Mouse (Mus musculus): ENCODE results near the gene Anxa5. TPM values are rescaled to one million over a fixed set of nuclear protein-coding genes. Genes with fewer than 3 reads are reported as not detected.

Gene Anxa5
- total and polyA plus RNA-seq, 2 experiments from 2014 or later = 41.2 to 47.2 TPM

- no peak overlapping the region for H3K4me3 ChIP-seq (ENCODE audit: low read depth, low read length)
- H3K36me3 ChIP-seq (ENCODE audit: insufficient read depth) = no peaks in the 10 kb centered on the region
- H3K4me1 ChIP-seq (ENCODE audit: insufficient read depth) = no peaks in the 10 kb centered on the region
- H3K27ac ChIP-seq (ENCODE audit: low read depth, low read length) = no peak overlapping the region
- H3K9me3 ChIP-seq (ENCODE audit: low read length) = no peaks in the 10 kb centered on the region
- DNase-seq (no peak), ATAC-seq (no peak)
- WGBS = 92% methylated on average over 6 of the region's 6 CpGs
- no peak overlapping the region for H3K4me2 ChIP-seq (ENCODE audit: low read depth)
- H3K9ac ChIP-seq = no peak overlapping the region
- no peak for TF ChIP-seq CTCF (IDR thresholded peaks at IDR 0.05; ENCODE audit: low read depth)
- no peaks in the 10 kb centered on the region for H3K27me3 ChIP-seq (ENCODE audit: insufficient read depth, low read length)
Observed at GRCm38 (mm10) chr3:36488899-36489589, 13.3 kb upstream of the Anxa5 start.

DNA sequence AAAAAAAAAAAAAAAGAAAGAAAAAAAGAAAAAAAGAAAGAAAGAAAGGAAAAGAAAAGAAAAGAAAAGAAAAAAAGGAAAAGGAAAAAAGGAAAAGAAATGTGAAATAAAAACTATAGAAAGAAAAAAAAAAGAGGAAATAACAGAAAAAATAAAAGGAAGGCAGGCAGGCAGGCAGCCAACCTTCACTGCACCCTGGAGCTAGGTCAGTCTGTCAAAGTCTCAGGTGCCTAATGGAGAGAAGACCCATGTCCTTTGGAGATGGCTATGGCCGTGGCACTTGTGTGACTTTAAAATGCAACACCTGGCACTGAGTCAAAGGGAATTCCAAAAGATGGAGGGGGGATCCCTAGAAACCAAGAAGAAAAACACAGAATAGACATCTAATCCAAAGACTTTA is 12.7 kb upstream of the Anxa5 start:
- ATAC-seq (no peak), DNase-seq (no peak)
- H3K27me3 ChIP-seq (ENCODE audit: insufficient read depth, low read length) = no peaks in the 10 kb centered on the region
- TF ChIP-seq CTCF (IDR thresholded peaks at IDR 0.05; ENCODE audit: low read depth) = no peak
- H3K4me2 ChIP-seq (ENCODE audit: low read depth) = no peak overlapping the region
- no peak overlapping the region for H3K9ac ChIP-seq
- H3K9me3 ChIP-seq (ENCODE audit: low read length) = no peaks in the 10 kb centered on the region
- no peak overlapping the region for H3K4me3 ChIP-seq (ENCODE audit: low read depth, low read length)
- H3K36me3 ChIP-seq (ENCODE audit: insufficient read depth) = no peaks in the 10 kb centered on the region
- no peak overlapping the region for H3K27ac ChIP-seq (ENCODE audit: low read depth, low read length)
- no peaks in the 10 kb centered on the region for H3K4me1 ChIP-seq (ENCODE audit: insufficient read depth)
- WGBS = 27% methylated on average over 1 of the region's 1 CpGs

DNA sequence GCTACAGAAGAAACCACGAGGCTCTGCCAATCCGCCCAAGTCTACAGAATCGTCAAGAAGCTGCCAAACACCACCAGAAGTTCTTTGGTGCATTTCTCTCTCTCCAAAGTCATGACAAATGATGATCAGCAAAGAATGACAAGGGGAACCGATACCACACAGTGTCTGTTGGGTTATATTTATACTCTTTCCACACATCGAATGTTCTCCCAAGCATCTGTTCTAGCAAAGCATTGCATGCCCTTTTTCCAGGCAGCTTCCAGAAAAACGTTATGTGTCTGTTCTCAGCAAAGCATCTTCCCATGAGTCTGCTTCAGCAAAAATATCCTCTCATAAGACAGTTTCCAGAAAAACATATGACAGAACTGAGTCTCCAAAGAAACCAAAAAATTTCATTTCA is 11.2 kb upstream of the Anxa5 start:
- no peak for ATAC-seq
- H3K36me3 ChIP-seq (ENCODE audit: insufficient read depth) = no peaks in the 10 kb centered on the region
- no peak overlapping the region for H3K4me3 ChIP-seq (ENCODE audit: low read depth, low read length)
- TF ChIP-seq CTCF (IDR thresholded peaks at IDR 0.05; ENCODE audit: low read depth) = no peak
- no peaks in the 10 kb centered on the region for H3K9me3 ChIP-seq (ENCODE audit: low read length)
- no peak for DNase-seq
- 92% methylated on average over 6 of the region's 6 CpGs for WGBS
- H3K27ac ChIP-seq (ENCODE audit: low read depth, low read length) = no peak overlapping the region
- no peak overlapping the region for H3K4me2 ChIP-seq (ENCODE audit: low read depth)
- no peaks in the 10 kb centered on the region for H3K4me1 ChIP-seq (ENCODE audit: insufficient read depth)
- H3K9ac ChIP-seq = no peak overlapping the region
- no peaks in the 10 kb centered on the region for H3K27me3 ChIP-seq (ENCODE audit: insufficient read depth, low read length)

DNA sequence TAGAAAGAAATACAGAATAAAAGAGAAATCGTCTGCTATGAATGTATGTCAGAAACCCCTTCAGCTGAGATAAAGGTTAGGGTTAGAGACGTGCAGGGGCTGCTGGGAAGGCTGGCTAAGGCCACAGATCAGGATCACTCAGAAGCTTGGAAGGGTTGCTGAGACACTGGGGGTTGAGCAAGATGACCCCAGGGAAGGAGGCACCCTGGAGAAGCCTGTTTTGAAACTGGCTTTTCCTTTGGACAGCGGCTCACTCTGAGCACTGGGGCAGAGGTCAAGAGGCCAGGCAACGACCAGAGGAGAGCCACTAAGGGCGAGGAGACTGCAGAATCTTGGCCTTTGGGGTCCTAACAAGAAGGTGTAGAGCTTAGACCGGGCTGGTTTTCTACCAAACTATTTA is 10.5 kb upstream of the Anxa5 start:
- no peak overlapping the region for H3K27ac ChIP-seq (ENCODE audit: low read depth, low read length)
- TF ChIP-seq CTCF (IDR thresholded peaks at IDR 0.05; ENCODE audit: low read depth) = no peak
- H3K4me2 ChIP-seq (ENCODE audit: low read depth) = no peak overlapping the region
- ATAC-seq (no peak), DNase-seq (no peak)
- H3K27me3 ChIP-seq (ENCODE audit: insufficient read depth, low read length) = no peaks in the 10 kb centered on the region
- WGBS = 64% methylated on average over 6 of the region's 6 CpGs
- no peaks in the 10 kb centered on the region for H3K4me1 ChIP-seq (ENCODE audit: insufficient read depth)
- H3K36me3 ChIP-seq (ENCODE audit: insufficient read depth) = no peaks in the 10 kb centered on the region
- no peak overlapping the region for H3K4me3 ChIP-seq (ENCODE audit: low read depth, low read length)
- no peaks in the 10 kb centered on the region for H3K9me3 ChIP-seq (ENCODE audit: low read length)
- H3K9ac ChIP-seq = no peak overlapping the region

- H3K4me3 ChIP-seq (ENCODE audit: low read depth, low read length) = no peak overlapping the region
- no peaks in the 10 kb centered on the region for H3K4me1 ChIP-seq (ENCODE audit: insufficient read depth)
- no peak for TF ChIP-seq CTCF (IDR thresholded peaks at IDR 0.05; ENCODE audit: low read depth)
- no peak for DNase-seq
- H3K4me2 ChIP-seq (ENCODE audit: low read depth) = no peak overlapping the region
- WGBS = 87% methylated on average over 4 of the region's 4 CpGs
- H3K36me3 ChIP-seq (ENCODE audit: insufficient read depth) = no peaks in the 10 kb centered on the region
- H3K9me3 ChIP-seq (ENCODE audit: low read length) = no peaks in the 10 kb centered on the region
- H3K27ac ChIP-seq (ENCODE audit: low read depth, low read length) = no peak overlapping the region
- no peak overlapping the region for H3K9ac ChIP-seq
- ATAC-seq = no peak
- H3K27me3 ChIP-seq (ENCODE audit: insufficient read depth, low read length) = no peaks in the 10 kb centered on the region
Observed at GRCm38 (mm10) chr3:36484292-36484691, 8.6 kb upstream of the Anxa5 start.

GRCm38 (mm10) chr3:36482940-36483339 is 7.2 kb upstream of the Anxa5 start:
- DNase-seq (no peak), ATAC-seq (no peak)
- no peaks in the 10 kb centered on the region for H3K4me1 ChIP-seq (ENCODE audit: insufficient read depth)
- no peaks in the 10 kb centered on the region for H3K9me3 ChIP-seq (ENCODE audit: low read length)
- no peak for TF ChIP-seq CTCF (IDR thresholded peaks at IDR 0.05; ENCODE audit: low read depth)
- H3K27ac ChIP-seq (ENCODE audit: low read depth, low read length) = no peak overlapping the region
- H3K9ac ChIP-seq = no peak overlapping the region
- no peaks in the 10 kb centered on the region for H3K36me3 ChIP-seq (ENCODE audit: insufficient read depth)
- H3K4me2 ChIP-seq (ENCODE audit: low read depth) = no peak overlapping the region
- H3K27me3 ChIP-seq (ENCODE audit: insufficient read depth, low read length) = no peaks in the 10 kb centered on the region
- WGBS = 19% methylated on average over 9 of the region's 9 CpGs
- no peak overlapping the region for H3K4me3 ChIP-seq (ENCODE audit: low read depth, low read length)

- Histone ChIP-seq H3K27me3 (ENCODE audit: insufficient read depth, low read length) (no peaks in the 10 kb centered on the region), H3K4me1 (ENCODE audit: insufficient read depth) (0 out of 2 replicates have a peak, but pooled peaks cover under 1% of the 10 kb centered on the region), H3K4me3 (ENCODE audit: low read depth, low read length) (no peak overlapping the region), H3K4me2 (ENCODE audit: low read depth) (no peak overlapping the region), H3K36me3 (ENCODE audit: insufficient read depth) (no peaks in the 10 kb centered on the region), H3K9ac (no peak overlapping the region), H3K27ac (ENCODE audit: low read depth, low read length) (no peak overlapping the region), H3K9me3 (ENCODE audit: low read length) (no peaks in the 10 kb centered on the region)
- ATAC-seq (peak; percentile 81), DNase-seq (peak; percentile 44)
- WGBS = 6% methylated on average over 11 of the region's 11 CpGs
- TF ChIP-seq CTCF (IDR thresholded peaks at IDR 0.05; ENCODE audit: low read depth) = no peak
Observed at GRCm38 (mm10) chr3:36481776-36482193, 6.1 kb upstream of the Anxa5 start.

All from forebrain, postnatal 0 days (tissue).